Mouse (Mus musculus): ENCODE data around the gene Nipbl. TPM values are rescaled to one million over a fixed set of nuclear protein-coding genes. Genes with fewer than 3 reads are reported as not detected.
A peak's percentile ranks its signal among the peaks of the same experiment; 100 is the strongest.
"Not testable (repeated sequence)": the region's sequence is repeated elsewhere in the genome, so short reads cannot be mapped to it uniquely, and the experiment has no call there.

The Nipbl gene
- polyA plus RNA-seq (2015; fragmentation: Nextera tagmentation; extraction: Ambion mirVana) = 17.4 and 17.9 TPM in 2 replicates

GRCm38 (mm10) chr15:8443926-8444889 is at the start of gene Nipbl:
Gene Nipbl, minus strand, starts transcription at chr15:8444463.
- H3K4me2 ChIP-seq = peak within 1 kb of the TSS; percentile 98
- H3K4me1 ChIP-seq (replicated peaks) = peaks cover 39% of the 10 kb centered on the region
- peak within 1 kb of the TSS; percentile 94 for H3K4me3 ChIP-seq
- WGBS = under 1% methylated on average over 74 of the region's 102 CpGs
- ATAC-seq (ENCODE audit: low FRiP score) = peak; percentile 94
- H3K9me3 ChIP-seq = no peaks in the 10 kb centered on the region
- peak within 1 kb of the TSS; percentile 98 for H3K9ac ChIP-seq
- no peaks in the 10 kb centered on the region for H3K36me3 ChIP-seq
- no peaks in the 10 kb centered on the region for H3K27me3 ChIP-seq
- H3K27ac ChIP-seq = peak within 1 kb of the TSS; percentile 99

DNA sequence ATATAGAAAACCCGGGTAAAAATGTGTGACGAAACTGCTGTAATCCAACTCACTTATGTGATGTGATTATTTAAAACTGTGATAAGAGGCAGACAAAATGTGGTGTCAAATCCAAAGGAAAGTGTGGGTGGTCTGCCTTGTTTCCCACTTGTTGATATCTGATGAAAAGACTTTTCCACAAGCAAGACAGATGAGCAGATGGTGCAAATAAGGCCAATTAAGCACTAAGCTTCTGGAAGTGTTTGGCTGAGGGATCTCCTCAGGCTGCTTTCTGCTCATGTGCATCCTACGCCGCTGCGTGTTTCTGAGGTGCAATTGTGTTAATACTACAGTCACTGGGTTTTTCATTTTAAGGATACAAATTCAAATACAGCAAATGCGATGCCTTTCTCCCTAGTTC is 41.0 kb upstream of the Nipbl start:
- Histone ChIP-seq H3K27me3 (no peaks in the 10 kb centered on the region), H3K27ac (no peak overlapping the region), H3K9me3 (no peaks in the 10 kb centered on the region), H3K9ac (no peak overlapping the region), H3K4me2 (no peak overlapping the region), H3K4me1 (replicated peaks) (no peaks in the 10 kb centered on the region), H3K4me3 (no peak overlapping the region), H3K36me3 (no peaks in the 10 kb centered on the region)
- no peak for ATAC-seq (ENCODE audit: low FRiP score)
- 85% methylated on average over 6 of the region's 6 CpGs for WGBS

GRCm38 (mm10) chr15:8469006-8469575 is 24.8 kb upstream of the Nipbl start:
- H3K36me3 ChIP-seq = no peaks in the 10 kb centered on the region
- no peak overlapping the region for H3K27ac ChIP-seq
- H3K9ac ChIP-seq = no peak overlapping the region
- no peak for ATAC-seq (ENCODE audit: low FRiP score)
- 56% methylated on average over 4 of the region's 4 CpGs for WGBS
- no peaks in the 10 kb centered on the region for H3K4me1 ChIP-seq (replicated peaks)
- no peaks in the 10 kb centered on the region for H3K9me3 ChIP-seq
- H3K4me2 ChIP-seq = no peak overlapping the region
- H3K4me3 ChIP-seq = no peak overlapping the region
- H3K27me3 ChIP-seq = no peaks in the 10 kb centered on the region

GRCm38 (mm10) chr15:8463521-8463920 is 19.3 kb upstream of the Nipbl start:
- no peak for ATAC-seq (ENCODE audit: low FRiP score)
- Histone ChIP-seq H3K4me3 (no peak overlapping the region), H3K27me3 (no peaks in the 10 kb centered on the region), H3K27ac (no peak overlapping the region), H3K9ac (no peak overlapping the region), H3K9me3 (no peaks in the 10 kb centered on the region), H3K4me1 (replicated peaks) (no peaks in the 10 kb centered on the region), H3K4me2 (no peak overlapping the region), H3K36me3 (no peaks in the 10 kb centered on the region)
- 84% methylated on average over 1 of the region's 1 CpGs for WGBS

- WGBS = 89% methylated on average over 4 of the region's 4 CpGs
- H3K9ac ChIP-seq = no peak overlapping the region
- H3K36me3 ChIP-seq = no peaks in the 10 kb centered on the region
- no peak overlapping the region for H3K4me3 ChIP-seq
- no peaks in the 10 kb centered on the region for H3K27me3 ChIP-seq
- no peak for ATAC-seq (ENCODE audit: low FRiP score)
- no peaks in the 10 kb centered on the region for H3K9me3 ChIP-seq
- no peak overlapping the region for H3K4me2 ChIP-seq
- no peak overlapping the region for H3K27ac ChIP-seq
- no peaks in the 10 kb centered on the region for H3K4me1 ChIP-seq (replicated peaks)
These were observed 18.5 kb upstream of the Nipbl start for GRCm38 (mm10) chr15:8462780-8463179.

GRCm38 (mm10) chr15:8460871-8461270 is 16.6 kb upstream of the Nipbl start:
- no peak for ATAC-seq (ENCODE audit: low FRiP score)
- H3K4me2 ChIP-seq = no peak overlapping the region
- 90% methylated on average over 2 of the region's 2 CpGs for WGBS
- H3K4me3 ChIP-seq = no peak overlapping the region
- H3K27ac ChIP-seq = no peak overlapping the region
- H3K9me3 ChIP-seq = no peaks in the 10 kb centered on the region
- no peaks in the 10 kb centered on the region for H3K27me3 ChIP-seq
- H3K4me1 ChIP-seq (replicated peaks) = no peaks in the 10 kb centered on the region
- H3K9ac ChIP-seq = no peak overlapping the region
- H3K36me3 ChIP-seq = no peaks in the 10 kb centered on the region

GRCm38 (mm10) chr15:8459979-8460378 is 15.7 kb upstream of the Nipbl start:
- Histone ChIP-seq H3K4me3 (no peak overlapping the region), H3K9ac (no peak overlapping the region), H3K27me3 (no peaks in the 10 kb centered on the region), H3K36me3 (no peaks in the 10 kb centered on the region), H3K4me1 (replicated peaks) (no peaks in the 10 kb centered on the region), H3K4me2 (no peak overlapping the region), H3K27ac (no peak overlapping the region), H3K9me3 (no peaks in the 10 kb centered on the region)
- WGBS = 91% methylated on average over 2 of the region's 2 CpGs
- no peak for ATAC-seq (ENCODE audit: low FRiP score)

GRCm38 (mm10) chr15:8456223-8456622 is 12.0 kb upstream of the Nipbl start:
- H3K9me3 ChIP-seq; ATAC-seq (ENCODE audit: low FRiP score): not testable (repeated sequence)

DNA sequence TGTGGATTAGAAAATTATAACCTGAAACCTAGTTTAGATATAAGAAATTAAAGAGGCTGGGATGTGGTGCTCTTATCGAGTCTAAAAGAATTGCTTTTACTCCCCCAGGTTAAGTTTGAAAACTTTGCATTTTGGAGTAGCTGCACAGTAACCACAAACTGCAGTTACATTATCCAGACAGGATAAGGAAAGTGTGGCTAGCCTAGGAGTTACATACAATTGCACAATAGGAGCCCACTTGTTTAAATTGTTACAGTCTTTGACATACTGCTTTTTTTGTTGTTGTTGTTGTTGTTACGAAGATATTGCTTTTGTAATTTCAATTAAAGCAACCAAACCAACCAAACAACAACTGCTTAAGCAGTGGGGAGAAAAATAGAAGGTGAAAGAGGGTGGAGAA is 11.2 kb upstream of the Nipbl start:
- no peak overlapping the region for H3K9ac ChIP-seq
- no peak for ATAC-seq (ENCODE audit: low FRiP score)
- no peak overlapping the region for H3K27ac ChIP-seq
- no peaks in the 10 kb centered on the region for H3K9me3 ChIP-seq
- H3K4me2 ChIP-seq = no peak overlapping the region
- no peaks in the 10 kb centered on the region for H3K36me3 ChIP-seq
- H3K4me3 ChIP-seq = no peak overlapping the region
- H3K27me3 ChIP-seq = no peaks in the 10 kb centered on the region
- WGBS = 93% methylated on average over 2 of the region's 2 CpGs
- no peaks in the 10 kb centered on the region for H3K4me1 ChIP-seq (replicated peaks)

More at GRCm38 (mm10) chr15:8456223-8456622, 12.0 kb upstream of the Nipbl start:
- H3K36me3 ChIP-seq; H3K9ac ChIP-seq; H3K4me2 ChIP-seq; H3K4me3 ChIP-seq; H3K4me1 ChIP-seq (replicated peaks); H3K27me3 ChIP-seq; H3K27ac ChIP-seq: not testable (repeated sequence)
- WGBS = 85% methylated on average over 2 of the region's 2 CpGs

DNA sequence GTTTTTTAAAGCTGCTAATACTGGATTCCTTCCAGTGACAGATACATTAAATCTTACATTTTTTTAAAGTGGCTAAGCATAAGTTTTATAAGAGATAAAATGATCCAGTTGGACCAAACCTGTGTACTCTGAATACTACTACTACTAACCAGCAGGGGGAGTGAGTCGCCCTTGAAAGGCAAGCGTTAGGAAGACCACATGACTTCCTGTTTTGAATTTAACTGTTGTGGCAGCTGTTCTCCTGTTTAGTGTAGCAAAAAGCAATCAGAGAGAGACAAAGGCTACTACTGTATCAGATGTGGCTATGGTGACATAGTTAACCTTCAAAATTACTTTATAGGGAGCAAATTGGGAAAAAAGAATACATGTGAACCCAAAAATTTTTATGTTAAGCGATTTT is 6.8 kb upstream of the Nipbl start:
- WGBS = 46% methylated on average over 3 of the region's 3 CpGs
- no peaks in the 10 kb centered on the region for H3K36me3 ChIP-seq
- ATAC-seq (ENCODE audit: low FRiP score) = 0 out of 2 replicates have a peak, but pooled peaks have one; percentile 37
- H3K9me3 ChIP-seq = no peaks in the 10 kb centered on the region
- H3K27me3 ChIP-seq = no peaks in the 10 kb centered on the region
- H3K27ac ChIP-seq = no peak overlapping the region
- peaks cover 22% of the 10 kb centered on the region for H3K4me1 ChIP-seq (replicated peaks)
- H3K4me3 ChIP-seq = no peak overlapping the region
- H3K9ac ChIP-seq = no peak overlapping the region
- H3K4me2 ChIP-seq = no peak overlapping the region

DNA sequence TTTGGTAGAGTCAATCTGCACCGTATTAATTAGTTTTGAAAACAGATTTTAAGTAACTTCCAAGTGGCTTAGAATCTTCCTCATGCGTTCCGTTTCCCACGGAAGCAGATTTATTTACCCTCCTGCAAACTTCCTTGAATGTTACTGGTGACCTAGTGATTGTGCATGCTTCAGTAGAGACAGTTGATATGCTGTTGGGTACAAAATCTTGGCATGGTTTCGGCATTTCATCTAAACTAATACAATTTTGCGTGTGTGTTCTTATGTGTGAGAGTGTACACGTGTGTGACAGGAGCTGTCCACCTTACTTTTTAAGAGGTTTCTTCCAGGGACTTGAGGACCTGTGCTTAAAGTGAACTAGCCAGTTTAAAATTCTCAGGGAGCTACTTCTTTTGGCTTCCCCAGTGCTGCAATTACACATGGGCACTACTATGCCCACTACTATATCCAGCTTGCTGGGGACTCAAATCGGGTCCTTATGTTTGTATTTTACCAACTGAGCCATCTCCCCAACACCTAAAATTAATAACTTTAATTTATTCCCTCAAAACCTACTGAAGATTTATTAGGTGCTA is 3.0 kb upstream of the Nipbl start:
- no peak for ATAC-seq (ENCODE audit: low FRiP score)
- peak overlapping the region; percentile 14; the same call in 1 of the 2 replicates for H3K4me3 ChIP-seq
- 71% methylated on average over 8 of the region's 8 CpGs for WGBS

DNA sequence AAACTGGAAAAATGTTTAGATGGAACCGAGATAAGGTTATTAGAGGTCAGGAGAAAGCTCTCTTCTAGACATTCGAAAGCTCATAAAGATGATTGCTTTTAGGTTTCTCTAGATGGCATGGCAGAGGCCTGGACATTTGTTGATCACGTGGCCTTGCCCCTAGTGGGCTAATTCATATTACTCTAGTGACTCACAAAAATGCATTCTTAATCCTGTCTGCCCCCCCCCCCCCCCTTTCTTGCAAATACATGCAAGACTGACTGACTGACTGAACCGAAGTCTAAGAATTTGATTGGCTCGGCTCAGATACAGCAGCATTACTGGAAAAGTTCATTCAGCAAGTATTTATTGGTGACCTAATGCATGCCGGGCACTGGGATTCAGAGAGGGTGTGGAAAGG is 2.2 kb upstream of the Nipbl start:
- ATAC-seq (ENCODE audit: low FRiP score) = no peak
- peak overlapping the region; percentile 99; the same call in 1 of the 2 replicates for H3K27ac ChIP-seq
- WGBS = 4% methylated on average over 6 of the region's 6 CpGs
- peak overlapping the region; percentile 94 for H3K4me3 ChIP-seq
- no peaks in the 10 kb centered on the region for H3K36me3 ChIP-seq
- no peaks in the 10 kb centered on the region for H3K27me3 ChIP-seq
- no peaks in the 10 kb centered on the region for H3K9me3 ChIP-seq
- H3K4me2 ChIP-seq = peak overlapping the region; percentile 98
- H3K9ac ChIP-seq = peak overlapping the region; percentile 98
- H3K4me1 ChIP-seq (replicated peaks) = peaks cover 38% of the 10 kb centered on the region

More for the DNA sequence above, 3.0 kb upstream of the Nipbl start:
- H3K27me3 ChIP-seq = no peaks in the 10 kb centered on the region
- H3K36me3 ChIP-seq = no peaks in the 10 kb centered on the region
- no peak overlapping the region for H3K27ac ChIP-seq
- H3K9me3 ChIP-seq = no peaks in the 10 kb centered on the region
- H3K4me2 ChIP-seq = peak overlapping the region; percentile 98
- H3K9ac ChIP-seq = peak overlapping the region; percentile 35; the same call in 1 of the 2 replicates
- peaks cover 33% of the 10 kb centered on the region for H3K4me1 ChIP-seq (replicated peaks)

All from hindbrain, embryonic 13.5 days (tissue).